Mouse (Mus musculus) E14TG2a.4 (cell line): Measurements from ENCODE around the gene Dgkb.

Source experiments
- H3K27me3 ChIP-seq: 2 replicates; pipeline ENCODE4 v1.6.1; 2014; ENCODE audit warnings: low read length, control low read depth; ENCODE audit not compliant: insufficient read depth
- H3K36me3 ChIP-seq: 2 replicates; pipeline ENCODE4 v1.6.1; 2014; ENCODE audit warnings: low read length, control low read depth; ENCODE audit not compliant: insufficient read depth
- H3K4me1 ChIP-seq: replicated peaks from 2 replicates; pipeline ENCODE4 v1.6.1; 2014; ENCODE audit warnings: low read depth, low read length, control low read depth
- H3K4me3 ChIP-seq: replicated peaks from 2 replicates; pipeline ENCODE4 v1.5.1; 2014; ENCODE audit warnings: mild to moderate bottlenecking, low read length
- H3K9me3 ChIP-seq: 2 replicates; pipeline ENCODE4 v1.6.1; 2014; ENCODE audit warnings: low read length, control low read depth
- CTCF ChIP-seq: conservative IDR thresholded peaks from 2 replicates; pipeline ENCODE4 v1.5.1; 2014; ENCODE audit warnings: low read length
- NANOG ChIP-seq: IDR thresholded peaks from 2 replicates; pipeline ENCODE4 v1.6.1; 2014; ENCODE audit warnings: borderline replicate concordance, low read length, mixed read lengths
- POU5F1 ChIP-seq: IDR thresholded peaks from 2 replicates; pipeline ENCODE4 v1.6.1; 2014; ENCODE audit warnings: low read length, borderline replicate concordance

The Dgkb gene

DNA sequence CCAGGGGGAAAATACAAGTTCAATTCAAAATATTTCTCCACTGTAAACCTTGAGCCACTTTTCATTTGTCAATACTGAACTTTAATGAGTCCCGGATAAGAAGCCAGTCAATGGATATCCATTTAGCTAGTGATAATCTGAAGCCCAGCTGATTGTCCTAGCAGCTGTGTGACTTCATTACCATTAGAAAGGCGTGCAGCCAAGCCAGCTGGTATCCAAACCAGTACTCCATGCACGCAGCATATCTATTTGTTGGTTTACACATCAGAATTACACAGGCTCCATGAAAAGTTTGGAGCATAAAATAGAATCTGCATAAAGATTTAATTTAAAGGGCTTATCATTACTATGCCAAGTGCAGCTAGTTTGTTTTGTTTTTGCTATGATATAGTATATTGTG, 486.3 kb downstream of the Dgkb start:
- TF ChIP-seq CTCF (no peak), POU5F1 (no peak), NANOG (no peak)

DNA sequence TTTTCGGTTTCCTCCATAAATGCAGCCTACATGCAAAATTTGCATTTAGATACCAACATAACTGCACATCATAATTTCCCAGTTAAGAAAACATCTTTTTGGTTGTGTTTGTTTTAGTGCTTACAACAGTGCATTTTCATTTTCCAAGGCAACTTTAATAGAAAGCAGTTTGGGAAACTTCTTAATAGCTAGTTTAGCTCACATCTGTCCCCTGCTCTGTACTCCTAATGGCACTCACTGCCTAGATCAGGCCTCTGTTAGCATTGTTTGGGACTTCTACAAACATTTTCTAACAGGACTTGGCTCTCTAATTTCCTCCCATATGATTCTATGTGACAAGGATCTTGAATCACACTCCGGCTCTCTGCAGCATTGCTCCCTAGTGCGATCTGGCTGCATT, 486.7 kb downstream of the Dgkb start:
- Histone ChIP-seq H3K36me3 (no peaks in the 10 kb centered on the region), H3K27me3 (no peaks in the 10 kb centered on the region), H3K4me3 (no peak overlapping the region), H3K4me1 (no peaks in the 10 kb centered on the region), H3K9me3 (no peaks in the 10 kb centered on the region)
- TF ChIP-seq POU5F1 = no peak
- no peak for TF ChIP-seq NANOG
- no peak for TF ChIP-seq CTCF

More for the DNA sequence above, 486.3 kb downstream of the Dgkb start:
- Histone ChIP-seq H3K9me3 (no peaks in the 10 kb centered on the region), H3K4me1 (no peaks in the 10 kb centered on the region), H3K27me3 (no peaks in the 10 kb centered on the region), H3K4me3 (no peak overlapping the region), H3K36me3 (no peaks in the 10 kb centered on the region)

- TF ChIP-seq CTCF = no peak
- no peak for TF ChIP-seq POU5F1
- TF ChIP-seq NANOG = no peak
Observed at GRCm38 (mm10) chr12:38309885-38310284, 492.4 kb downstream of the Dgkb start.

GRCm38 (mm10) chr12:38327729-38328271, 510.3 kb downstream of the Dgkb start:
- no peaks in the 10 kb centered on the region for H3K4me1 ChIP-seq
- H3K4me3 ChIP-seq = no peak overlapping the region

More at GRCm38 (mm10) chr12:38309885-38310284, 492.4 kb downstream of the Dgkb start:
- Histone ChIP-seq H3K4me3 (no peak overlapping the region), H3K4me1 (no peaks in the 10 kb centered on the region), H3K27me3 (no peaks in the 10 kb centered on the region), H3K36me3 (no peaks in the 10 kb centered on the region), H3K9me3 (no peaks in the 10 kb centered on the region)

GRCm38 (mm10) chr12:38328779-38329178, 511.3 kb downstream of the Dgkb start:
- H3K36me3 ChIP-seq = no peaks in the 10 kb centered on the region
- no peaks in the 10 kb centered on the region for H3K27me3 ChIP-seq
- TF ChIP-seq CTCF = no peak
- TF ChIP-seq NANOG = no peak
- no peak for TF ChIP-seq POU5F1
- no peaks in the 10 kb centered on the region for H3K4me1 ChIP-seq
- H3K4me3 ChIP-seq = no peak overlapping the region
- no peaks in the 10 kb centered on the region for H3K9me3 ChIP-seq

More at GRCm38 (mm10) chr12:38327729-38328271, 510.3 kb downstream of the Dgkb start:
- no peaks in the 10 kb centered on the region for H3K36me3 ChIP-seq
- TF ChIP-seq NANOG = no peak
- TF ChIP-seq CTCF = no peak
- no peak for TF ChIP-seq POU5F1
- H3K9me3 ChIP-seq = no peaks in the 10 kb centered on the region
- H3K27me3 ChIP-seq = no peaks in the 10 kb centered on the region

DNA sequence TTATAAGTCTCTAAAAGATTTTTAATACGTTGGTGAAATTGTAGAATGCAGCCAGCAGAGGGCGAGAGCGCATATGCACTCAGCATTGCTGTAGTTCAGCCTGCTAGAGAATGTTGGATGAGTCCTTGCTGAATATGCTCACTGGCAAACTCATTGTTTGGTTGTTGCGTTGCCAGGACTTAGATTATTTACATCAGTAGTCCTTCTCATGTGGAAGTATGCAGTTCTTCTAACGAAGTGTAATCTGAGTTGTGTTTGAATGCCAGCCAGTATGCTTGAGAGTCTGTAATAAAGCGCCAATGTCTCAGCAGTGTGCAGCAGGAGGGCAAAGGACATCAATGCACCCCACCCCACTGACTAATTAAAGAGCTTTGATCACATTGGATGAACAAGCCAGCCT, 525.1 kb downstream of the Dgkb start:
- H3K27me3 ChIP-seq = no peaks in the 10 kb centered on the region
- H3K9me3 ChIP-seq = no peaks in the 10 kb centered on the region
- H3K36me3 ChIP-seq = no peaks in the 10 kb centered on the region
- TF ChIP-seq NANOG (no peak), POU5F1 (no peak), CTCF (peak; percentile 38)
- no peaks in the 10 kb centered on the region for H3K4me1 ChIP-seq
- no peak overlapping the region for H3K4me3 ChIP-seq

DNA sequence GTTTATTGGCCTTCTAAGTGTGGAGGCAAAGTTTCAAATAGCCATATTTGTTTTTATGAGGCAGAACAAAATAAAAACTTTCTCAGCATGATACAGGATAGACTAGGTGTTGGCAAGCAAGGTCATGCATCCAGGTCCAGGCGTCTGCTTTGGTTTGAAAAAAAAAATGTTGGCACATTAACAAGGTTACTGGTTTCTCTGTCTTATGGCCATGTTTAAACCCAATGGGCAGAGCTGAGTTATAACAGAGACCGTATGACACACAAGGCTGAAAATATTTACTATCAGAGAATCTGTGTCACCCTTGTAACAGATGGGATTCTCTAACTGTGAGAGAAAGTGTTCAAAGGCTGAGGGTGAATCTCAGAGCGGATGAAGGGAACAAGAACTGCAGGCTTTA, 535.0 kb downstream of the Dgkb start:
- Histone ChIP-seq H3K9me3 (no peaks in the 10 kb centered on the region), H3K36me3 (no peaks in the 10 kb centered on the region), H3K27me3 (no peaks in the 10 kb centered on the region), H3K4me3 (no peak overlapping the region), H3K4me1 (no peaks in the 10 kb centered on the region)
- no peak for TF ChIP-seq NANOG
- no peak for TF ChIP-seq POU5F1
- TF ChIP-seq CTCF = no peak

GRCm38 (mm10) chr12:38356386-38356785, 538.9 kb downstream of the Dgkb start:
- Histone ChIP-seq H3K4me3 (no peak overlapping the region), H3K36me3 (no peaks in the 10 kb centered on the region), H3K27me3 (no peaks in the 10 kb centered on the region), H3K4me1 (no peaks in the 10 kb centered on the region), H3K9me3 (no peaks in the 10 kb centered on the region)
- TF ChIP-seq POU5F1 (no peak), NANOG (no peak), CTCF (no peak)

- H3K9me3 ChIP-seq = no peaks in the 10 kb centered on the region
- TF ChIP-seq POU5F1 (no peak), CTCF (no peak), NANOG (no peak)
- no peak overlapping the region for H3K4me3 ChIP-seq
- H3K27me3 ChIP-seq = no peaks in the 10 kb centered on the region
- H3K4me1 ChIP-seq = no peaks in the 10 kb centered on the region
- H3K36me3 ChIP-seq = no peaks in the 10 kb centered on the region
Observed at GRCm38 (mm10) chr12:38361491-38361890, 544.0 kb downstream of the Dgkb start.
